In the genomic region with DNA sequence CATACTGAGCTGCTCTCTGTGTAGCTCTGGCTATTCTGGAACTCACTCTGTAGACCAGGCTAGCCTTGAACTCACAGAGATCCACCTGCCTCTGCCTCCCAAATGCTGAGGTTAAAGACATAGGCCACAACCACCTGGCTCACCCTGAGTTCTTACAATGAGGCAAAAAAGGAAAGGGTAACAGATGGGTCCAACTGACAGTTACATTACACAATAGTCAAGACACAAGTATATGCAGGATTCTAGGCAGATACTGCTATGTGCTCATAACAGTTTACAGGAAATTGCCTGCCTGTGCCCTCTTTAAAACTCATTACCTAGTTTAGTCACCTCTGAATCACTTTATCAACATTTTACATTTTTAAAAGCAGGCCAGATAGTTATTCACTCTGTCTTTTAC, we compare ENCODE assay signal across 34 mouse cellular contexts. TPM values are rescaled to one million over a fixed set of nuclear protein-coding genes. Genes with fewer than 3 reads are reported as not detected.
DNase-seq lines count a peak whose midpoint lies in the region; ATAC-seq and TF ChIP-seq lines count a peak whose summit lies in the region.
"Had no signal": no experiment of that assay in that cellular context is flagged by ENCODE, and none has a peak within 500 bp of the region (broad histone marks: within the 10 kb centered on the region; RNA-seq: fewer than 3 reads in every experiment).

No protein-coding gene starts in this region.

- H3K4me2 ChIP-seq in intestine, embryonic 14.5 days (ENCODE audit: low read length): peak overlapping the region; percentile 73; the same call in 1 of the 2 replicates
- H3K4me2 ChIP-seq in intestine, postnatal 0 days (replicated peaks; ENCODE audit: low read depth): no peak overlapping the region
- peak overlapping the region; percentile 91 for H3K4me2 ChIP-seq in liver, embryonic 11.5 days
- H3K4me2 ChIP-seq in liver, postnatal 0 days (ENCODE audit: low read depth, low read length): peak overlapping the region; percentile 82
- H3K4me2 ChIP-seq: embryonic facial prominence, embryonic 12.5 days; forebrain, embryonic 13.5 days; hindbrain, embryonic 14.5 days; lung, embryonic 15.5 days; midbrain, embryonic 13.5 days; neural tube, embryonic 12.5 days had no signal

- no peak overlapping the region for H3K27ac ChIP-seq in intestine, embryonic 14.5 days (ENCODE audit: low read depth)
- H3K27ac ChIP-seq in intestine, postnatal 0 days (ENCODE audit: low read depth, low read length): no peak overlapping the region
- no peak overlapping the region for H3K27ac ChIP-seq in liver, embryonic 11.5 days (ENCODE audit: low read depth, low read length)
- peak overlapping the region; percentile 29 for H3K27ac ChIP-seq in liver, postnatal 0 days (ENCODE audit: low read depth)
- H3K27ac ChIP-seq: embryonic facial prominence, embryonic 12.5 days; forebrain, embryonic 13.5 days; heart, adult 2 months; hindbrain, embryonic 14.5 days; intestine, embryonic 15.5 days; lung, embryonic 15.5 days; midbrain, embryonic 13.5 days; neural tube, embryonic 12.5 days had no signal

- no peak overlapping the region for H3K4me3 ChIP-seq in intestine, embryonic 14.5 days (ENCODE audit: low read depth, low read length)
- no peak overlapping the region for H3K4me3 ChIP-seq in intestine, postnatal 0 days (ENCODE audit: low read depth, low read length)
- no peak overlapping the region for H3K4me3 ChIP-seq in C2C12 (ENCODE audit: insufficient read depth, poor library complexity, severe bottlenecking)
- H3K4me3 ChIP-seq in liver, embryonic 11.5 days (ENCODE audit: low read depth, low read length): peak overlapping the region; percentile 83; the same call in 1 of the 2 replicates
- peak overlapping the region; percentile 81 for H3K4me3 ChIP-seq in liver, postnatal 0 days (ENCODE audit: low read depth, low read length)
- H3K4me3 ChIP-seq: embryonic facial prominence, embryonic 12.5 days; forebrain, embryonic 13.5 days; heart, adult 2 months; intestine, embryonic 15.5 days; lung, embryonic 15.5 days; midbrain, embryonic 13.5 days; neural tube, embryonic 12.5 days had no signal

- TF ChIP-seq CTCF in intestine, postnatal 0 days (IDR thresholded peaks at IDR 0.05; ENCODE audit: low read depth): no peak
- TF ChIP-seq CTCF in C2C12 (IDR thresholded peaks at IDR 0.05; ENCODE audit: control insufficient read depth, insufficient read depth, insufficient read length): no peak
- no peak for TF ChIP-seq CTCF in liver, postnatal 0 days (IDR thresholded peaks at IDR 0.05; ENCODE audit: low read depth)

- no peak for TF ChIP-seq EP300 in liver, postnatal 0 days (IDR thresholded peaks at IDR 0.05; ENCODE audit: low read depth)

- peaks cover 23% of the 10 kb centered on the region for H3K79me3 ChIP-seq in C2C12 (ENCODE audit: low read depth)

- peaks cover 16% of the 10 kb centered on the region for H3K4me1 ChIP-seq in intestine, embryonic 14.5 days (replicated peaks; ENCODE audit: control insufficient read depth, insufficient read depth, low read length)
- H3K4me1 ChIP-seq in intestine, postnatal 0 days (replicated peaks; ENCODE audit: control insufficient read depth, insufficient read depth, low read length): 0 out of 2 replicates have a peak, but pooled peaks cover 6% of the 10 kb centered on the region
- peaks cover 59% of the 10 kb centered on the region for H3K4me1 ChIP-seq in liver, embryonic 11.5 days (replicated peaks; ENCODE audit: control insufficient read depth, insufficient read depth, low read length)
- H3K4me1 ChIP-seq in liver, postnatal 0 days (ENCODE audit: insufficient read depth): peaks cover 50% of the 10 kb centered on the region

- ATAC-seq in intestine, embryonic 14.5 days (replicated peaks; ENCODE audit: low FRiP score, low TSS enrichment, low read depth): no peak
- ATAC-seq in intestine, postnatal 0 days: no peak
- ATAC-seq in liver, embryonic 11.5 days (replicated peaks; ENCODE audit: low FRiP score): no peak
- no peak for ATAC-seq in liver, postnatal 0 days
- ATAC-seq: forebrain, embryonic 13.5 days; intestine, embryonic 15.5 days; midbrain, embryonic 13.5 days had no signal

- peaks cover 68% of the 10 kb centered on the region for H3K79me2 ChIP-seq in C2C12 (ENCODE audit: control insufficient read depth, insufficient read depth)

- no peaks in the 10 kb centered on the region for H3K27me3 ChIP-seq in intestine, embryonic 14.5 days (replicated peaks; ENCODE audit: control insufficient read depth, insufficient read depth, low read length)
- H3K27me3 ChIP-seq in intestine, postnatal 0 days (replicated peaks; ENCODE audit: control insufficient read depth, insufficient read depth, low read length): no peaks in the 10 kb centered on the region
- H3K27me3 ChIP-seq in C2C12 (ENCODE audit: control insufficient read depth, insufficient read depth, insufficient read length): no peaks in the 10 kb centered on the region
- H3K27me3 ChIP-seq in liver, embryonic 11.5 days (replicated peaks; ENCODE audit: control insufficient read depth, insufficient read depth, low read length): no peaks in the 10 kb centered on the region
- H3K27me3 ChIP-seq in liver, postnatal 0 days (ENCODE audit: insufficient read depth, low read length): no peaks in the 10 kb centered on the region
- H3K27me3 ChIP-seq: embryonic facial prominence, embryonic 12.5 days; forebrain, embryonic 13.5 days; intestine, embryonic 15.5 days; lung, embryonic 15.5 days; neural tube, embryonic 12.5 days had no signal

- no peak overlapping the region for H3K9ac ChIP-seq in intestine, embryonic 14.5 days (ENCODE audit: low read length)
- H3K9ac ChIP-seq in intestine, postnatal 0 days (ENCODE audit: low read depth, low read length): no peak overlapping the region
- no peak overlapping the region for H3K9ac ChIP-seq in liver, embryonic 11.5 days (ENCODE audit: low read depth, low read length)
- H3K9ac ChIP-seq in liver, postnatal 0 days (replicated peaks): peak overlapping the region; percentile 92; the same call in 1 of the 2 replicates
- H3K9ac ChIP-seq: embryonic facial prominence, embryonic 12.5 days; forebrain, embryonic 13.5 days; hindbrain, embryonic 14.5 days; intestine, embryonic 15.5 days; lung, embryonic 15.5 days; midbrain, embryonic 13.5 days; neural tube, embryonic 12.5 days had no signal

- no peaks in the 10 kb centered on the region for H3K36me3 ChIP-seq in intestine, embryonic 14.5 days (ENCODE audit: control insufficient read depth, insufficient read depth, low read length)
- H3K36me3 ChIP-seq in intestine, postnatal 0 days (ENCODE audit: control insufficient read depth, insufficient read depth): no peaks in the 10 kb centered on the region
- no peaks in the 10 kb centered on the region for H3K36me3 ChIP-seq in C2C12 (ENCODE audit: control insufficient read depth, insufficient read depth)
- H3K36me3 ChIP-seq in liver, embryonic 11.5 days (ENCODE audit: control insufficient read depth, insufficient read depth, low read length): no peaks in the 10 kb centered on the region
- H3K36me3 ChIP-seq in liver, postnatal 0 days (replicated peaks; ENCODE audit: insufficient read depth, low read length): peaks cover 6% of the 10 kb centered on the region; the same call in 1 of the 2 replicates
- H3K36me3 ChIP-seq: embryonic facial prominence, embryonic 12.5 days; intestine, embryonic 15.5 days; lung, embryonic 15.5 days; midbrain, embryonic 13.5 days; neural tube, embryonic 12.5 days had no signal

- intact Hi-C loops in left cerebral cortex, postnatal 25 days (cut with DNase I): no loop called here

- no peaks in the 10 kb centered on the region for H3K9me3 ChIP-seq in intestine, embryonic 14.5 days (ENCODE audit: control insufficient read depth, low read length)
- H3K9me3 ChIP-seq in intestine, postnatal 0 days (ENCODE audit: control insufficient read depth): no peaks in the 10 kb centered on the region
- no peaks in the 10 kb centered on the region for H3K9me3 ChIP-seq in liver, embryonic 11.5 days (ENCODE audit: control insufficient read depth, low read length)
- H3K9me3 ChIP-seq in liver, postnatal 0 days (ENCODE audit: low read length): no peaks in the 10 kb centered on the region
- H3K9me3 ChIP-seq: embryonic facial prominence, embryonic 12.5 days; forebrain, embryonic 13.5 days; intestine, embryonic 15.5 days; lung, embryonic 15.5 days; midbrain, embryonic 13.5 days; neural tube, embryonic 12.5 days had no signal

- no peak overlapping the region for H3ac ChIP-seq in C2C12 (ENCODE audit: control insufficient read depth, insufficient read length, low read depth)

- no peak for DNase-seq in intestine, embryonic 14.5 days (ENCODE audit: low spot score)
- no peak for DNase-seq in liver, embryonic 11.5 days (ENCODE audit: low spot score)
- no peak for DNase-seq in liver, postnatal 0 days
- DNase-seq in left cerebral cortex, postnatal 25 days (ENCODE audit: low spot score in 2 of 2): no peak
- no peak for DNase-seq in gastrocnemius, adult 8-10 months (ENCODE audit: low spot score in 2 of 2)
- no peak for DNase-seq in retina, postnatal 1 day
- DNase-seq: adrenal gland, adult 2 months; B cell, adult 2 months; cerebellum, adult 18-20 months; cerebellum, postnatal 25 days; gastrocnemius, postnatal 14 days; heart, adult 2 months; heart, postnatal 36 days; kidney, adult 9 months; kidney, postnatal 14 days; right cerebral cortex, postnatal 25 days; spleen, adult 18-20 months; thymus, postnatal 25 days had no signal

TF ChIP-seq in C2C12, 6 proteins besides CTCF, POLR2A, EP300 and RAD21:
- TF ChIP-seq CEBPB (IDR thresholded peaks at IDR 0.05; ENCODE audit: low read depth) (peak; percentile 4), FOSL1 (IDR thresholded peaks at IDR 0.05; ENCODE audit: insufficient read depth, low read length, poor library complexity, severe bottlenecking) (no peak)

RNA-seq across cellular contexts. Expression of a gene that starts 3.1 kb away (rescaled TPM):
- 62.7 and 77.2 TPM in 2 replicates for polyA plus RNA-seq in intestine, embryonic 14.5 days (2014; fragmentation: Nextera tagmentation; extraction: Ambion mirVana)
- polyA plus RNA-seq in intestine, postnatal 0 days (2015; fragmentation: Nextera tagmentation; extraction: Ambion mirVana): 39.9 and 45.6 TPM in 2 replicates
- 87.9 TPM for polyA plus RNA-seq in C2C12 (2012; fragmentation: generic; extraction: Trizol)
- polyA plus RNA-seq in liver, embryonic 11.5 days (2014; fragmentation: Nextera tagmentation; extraction: Ambion mirVana): 87.7 and 97.0 TPM in 2 replicates
- polyA plus RNA-seq in liver, postnatal 0 days (2015; fragmentation: Nextera tagmentation; extraction: Ambion mirVana): 77.1 and 86.3 TPM in 2 replicates
- 1 to 10 TPM; 8.3 to 9.1 TPM for total RNA-seq in left cerebral cortex, postnatal 25 days (2021)
- total RNA-seq in gastrocnemius, adult 8-10 months (2022): 10 to 100 TPM; 25.3 to 27.8 (median 26.6) TPM

RNA-seq across cellular contexts. Expression of a gene that starts 33.9 kb away (rescaled TPM):
- polyA plus RNA-seq in intestine, embryonic 14.5 days (2014; fragmentation: Nextera tagmentation; extraction: Ambion mirVana): not detected in 2 replicates
- not detected in 2 replicates for polyA plus RNA-seq in intestine, postnatal 0 days (2015; fragmentation: Nextera tagmentation; extraction: Ambion mirVana)
- not detected for polyA plus RNA-seq in C2C12 (2012; fragmentation: generic; extraction: Trizol)
- not detected in 2 replicates for polyA plus RNA-seq in liver, embryonic 11.5 days (2014; fragmentation: Nextera tagmentation; extraction: Ambion mirVana)
- not detected in 2 replicates for polyA plus RNA-seq in liver, postnatal 0 days (2015; fragmentation: Nextera tagmentation; extraction: Ambion mirVana)
- total RNA-seq in left cerebral cortex, postnatal 25 days (2021): not detected
- not detected for total RNA-seq in gastrocnemius, adult 8-10 months (2022)
- total RNA-seq: adrenal gland, adult 2 months; adrenal gland, postnatal 4 days; gastrocnemius, postnatal 14 days; heart, adult 2 months; heart, postnatal 36 days; layer of hippocampus, adult 18-20 months; layer of hippocampus, postnatal 14 days; megakaryocyte, adult 5-6 weeks; MEL had no signal
- polyA plus RNA-seq: adrenal gland, adult 2 months; embryonic facial prominence, embryonic 12.5 days; forebrain, embryonic 13.5 days; heart, adult 2 months; heart, embryonic 14.5 days; hindbrain, embryonic 14.5 days; intestine, embryonic 15.5 days; limb, embryonic 11.5 days; lung, embryonic 15.5 days; midbrain, embryonic 13.5 days; neural tube, embryonic 12.5 days had no signal

Comparison
In these comparisons a context has a peak if more than half of its experiments do, and no peak if none do; other contexts are left out.
1. H3K4me3 ChIP-seq: peak in liver, embryonic 11.5 days (single experiment) and liver, postnatal 0 days (single experiment); none in intestine, embryonic 14.5 days (single experiment), intestine, postnatal 0 days (single experiment) and C2C12 (single experiment).